Mouse (Mus musculus): ENCODE data around the gene Sh3bgr.

DNA sequence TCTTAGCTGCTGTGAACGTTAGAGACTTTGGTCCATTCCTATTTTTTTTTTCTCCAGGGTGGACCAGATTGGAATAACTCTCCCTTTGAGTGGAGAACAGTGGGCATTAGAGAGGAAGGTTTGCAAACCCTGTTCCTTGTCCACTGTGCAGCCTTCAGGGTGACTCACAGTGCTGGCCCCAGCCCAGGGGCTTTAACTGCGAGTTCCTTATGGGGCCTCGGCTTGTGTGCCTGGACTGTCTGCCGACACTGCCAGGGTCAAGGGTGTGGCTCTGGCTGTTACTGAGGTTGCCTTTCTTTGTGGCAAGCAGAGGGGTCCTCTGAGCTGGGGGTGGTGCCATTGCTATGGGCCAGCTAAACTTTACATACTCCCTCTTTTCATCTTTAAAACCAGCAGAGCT, 49.3 kb upstream of the Sh3bgr start:
- no peak for TF ChIP-seq CTCF (conservative IDR thresholded peaks at IDR 0.05; ENCODE audit: low read length)
- TF ChIP-seq POU5F1 (IDR thresholded peaks at IDR 0.05; ENCODE audit: borderline replicate concordance, low read length) = no peak

Measured in E14TG2a.4 (cell line).